Mouse (Mus musculus): ENCODE results near the gene Nfyb. TPM values are rescaled to one million over a fixed set of nuclear protein-coding genes. Genes with fewer than 3 reads are reported as not detected.
A peak's percentile ranks its signal among the peaks of the same experiment; 100 is the strongest.

The Nfyb gene
- polyA plus RNA-seq (2015; fragmentation: Nextera tagmentation; extraction: Ambion mirVana): 35.0 and 37.6 TPM in 2 replicates

- peak within 1 kb of the TSS; percentile 100 for H3K27ac ChIP-seq
- 3% methylated on average over 68 of the region's 68 CpGs for WGBS
- H3K4me1 ChIP-seq (replicated peaks; ENCODE audit: insufficient read depth, low read length): 0 out of 2 replicates have a peak, but pooled peaks cover 4% of the 10 kb centered on the region
- ATAC-seq (replicated peaks; ENCODE audit: low FRiP score, low read depth): peak; percentile 96
- H3K36me3 ChIP-seq (ENCODE audit: insufficient read depth, low read length): peaks cover 4% of the 10 kb centered on the region; the same call in 1 of the 2 replicates
- H3K4me2 ChIP-seq (ENCODE audit: low read length): peak within 1 kb of the TSS; percentile 71
- H3K27me3 ChIP-seq (ENCODE audit: insufficient read depth, low read length): no peaks in the 10 kb centered on the region
- peak within 1 kb of the TSS; percentile 85 for H3K4me3 ChIP-seq (replicated peaks; ENCODE audit: low read depth, low read length)
- no peaks in the 10 kb centered on the region for H3K9me3 ChIP-seq (replicated peaks; ENCODE audit: low read length)
- H3K9ac ChIP-seq (ENCODE audit: low read depth, low read length): peak within 1 kb of the TSS; percentile 97
- DNase-seq (ENCODE audit: low spot score): peak; percentile 99
- TF ChIP-seq CTCF (IDR thresholded peaks at IDR 0.05; ENCODE audit: low read depth): no peak
Observed at GRCm38 (mm10) chr10:82763840-82764631, at the start of gene Nfyb. TSS of gene Nfyb (minus strand) at chr10:82764144.

GRCm38 (mm10) chr10:82811855-82812431 lies 48.0 kb upstream of the Nfyb start:
- Histone ChIP-seq H3K36me3 (ENCODE audit: insufficient read depth, low read length) (no peaks in the 10 kb centered on the region), H3K9ac (ENCODE audit: low read depth, low read length) (peak overlapping the region; percentile 48; the same call in 1 of the 2 replicates), H3K4me1 (replicated peaks; ENCODE audit: insufficient read depth, low read length) (0 out of 2 replicates have a peak, but pooled peaks cover 4% of the 10 kb centered on the region), H3K4me3 (replicated peaks; ENCODE audit: low read depth, low read length) (peak overlapping the region; percentile 49), H3K9me3 (replicated peaks; ENCODE audit: low read length) (no peaks in the 10 kb centered on the region), H3K27ac (no peak overlapping the region), H3K4me2 (ENCODE audit: low read length) (peak overlapping the region; percentile 67), H3K27me3 (ENCODE audit: insufficient read depth, low read length) (no peaks in the 10 kb centered on the region)
- peak; percentile 81 for DNase-seq (ENCODE audit: low spot score)
- TF ChIP-seq CTCF (IDR thresholded peaks at IDR 0.05; ENCODE audit: low read depth): peak; percentile 87
- 6% methylated on average over 40 of the region's 52 CpGs for WGBS
- ATAC-seq (replicated peaks; ENCODE audit: low FRiP score, low read depth): peak; percentile 50

GRCm38 (mm10) chr10:82809352-82809751 lies 45.4 kb upstream of the Nfyb start:
- Histone ChIP-seq H3K27me3 (ENCODE audit: insufficient read depth, low read length) (no peaks in the 10 kb centered on the region), H3K4me2 (ENCODE audit: low read length) (no peak overlapping the region), H3K4me3 (replicated peaks; ENCODE audit: low read depth, low read length) (no peak overlapping the region), H3K36me3 (ENCODE audit: insufficient read depth, low read length) (no peaks in the 10 kb centered on the region), H3K9me3 (replicated peaks; ENCODE audit: low read length) (no peaks in the 10 kb centered on the region), H3K4me1 (replicated peaks; ENCODE audit: insufficient read depth, low read length) (0 out of 2 replicates have a peak, but pooled peaks cover 10% of the 10 kb centered on the region), H3K9ac (ENCODE audit: low read depth, low read length) (no peak overlapping the region), H3K27ac (no peak overlapping the region)
- 20% methylated on average over 3 of the region's 3 CpGs for WGBS
- no peak for DNase-seq (ENCODE audit: low spot score)
- no peak for ATAC-seq (replicated peaks; ENCODE audit: low FRiP score, low read depth)
- TF ChIP-seq CTCF (IDR thresholded peaks at IDR 0.05; ENCODE audit: low read depth): no peak

- ATAC-seq (replicated peaks; ENCODE audit: low FRiP score, low read depth): no peak
- no peak for DNase-seq (ENCODE audit: low spot score)
- H3K36me3 ChIP-seq (ENCODE audit: insufficient read depth, low read length): no peaks in the 10 kb centered on the region
- no peak overlapping the region for H3K4me3 ChIP-seq (replicated peaks; ENCODE audit: low read depth, low read length)
- WGBS: 86% methylated on average over 8 of the region's 8 CpGs
- H3K4me2 ChIP-seq (ENCODE audit: low read length): no peak overlapping the region
- 0 out of 2 replicates have a peak, but pooled peaks cover 10% of the 10 kb centered on the region for H3K4me1 ChIP-seq (replicated peaks; ENCODE audit: insufficient read depth, low read length)
- no peaks in the 10 kb centered on the region for H3K9me3 ChIP-seq (replicated peaks; ENCODE audit: low read length)
- no peaks in the 10 kb centered on the region for H3K27me3 ChIP-seq (ENCODE audit: insufficient read depth, low read length)
- no peak for TF ChIP-seq CTCF (IDR thresholded peaks at IDR 0.05; ENCODE audit: low read depth)
- no peak overlapping the region for H3K27ac ChIP-seq
- H3K9ac ChIP-seq (ENCODE audit: low read depth, low read length): no peak overlapping the region
Observed at GRCm38 (mm10) chr10:82808891-82809290, 44.9 kb upstream of the Nfyb start.

- no peak for ATAC-seq (replicated peaks; ENCODE audit: low FRiP score, low read depth)
- Histone ChIP-seq H3K4me3 (replicated peaks; ENCODE audit: low read depth, low read length) (no peak overlapping the region), H3K9me3 (replicated peaks; ENCODE audit: low read length) (no peaks in the 10 kb centered on the region), H3K36me3 (ENCODE audit: insufficient read depth, low read length) (no peaks in the 10 kb centered on the region), H3K4me2 (ENCODE audit: low read length) (no peak overlapping the region), H3K27me3 (ENCODE audit: insufficient read depth, low read length) (no peaks in the 10 kb centered on the region), H3K4me1 (replicated peaks; ENCODE audit: insufficient read depth, low read length) (0 out of 2 replicates have a peak, but pooled peaks cover 5% of the 10 kb centered on the region), H3K27ac (no peak overlapping the region), H3K9ac (ENCODE audit: low read depth, low read length) (no peak overlapping the region)
- WGBS: 45% methylated on average over 6 of the region's 6 CpGs
- no peak for TF ChIP-seq CTCF (IDR thresholded peaks at IDR 0.05; ENCODE audit: low read depth)
- DNase-seq (ENCODE audit: low spot score): no peak
Observed at GRCm38 (mm10) chr10:82808155-82808554, 44.2 kb upstream of the Nfyb start.

- H3K9ac ChIP-seq (ENCODE audit: low read depth, low read length): no peak overlapping the region
- ATAC-seq (replicated peaks; ENCODE audit: low FRiP score, low read depth) (no peak), DNase-seq (ENCODE audit: low spot score) (no peak)
- 45% methylated on average over 7 of the region's 7 CpGs for WGBS
- no peak overlapping the region for H3K4me3 ChIP-seq (replicated peaks; ENCODE audit: low read depth, low read length)
- no peaks in the 10 kb centered on the region for H3K36me3 ChIP-seq (ENCODE audit: insufficient read depth, low read length)
- no peaks in the 10 kb centered on the region for H3K27me3 ChIP-seq (ENCODE audit: insufficient read depth, low read length)
- no peak overlapping the region for H3K27ac ChIP-seq
- no peaks in the 10 kb centered on the region for H3K9me3 ChIP-seq (replicated peaks; ENCODE audit: low read length)
- 0 out of 2 replicates have a peak, but pooled peaks cover 5% of the 10 kb centered on the region for H3K4me1 ChIP-seq (replicated peaks; ENCODE audit: insufficient read depth, low read length)
- TF ChIP-seq CTCF (IDR thresholded peaks at IDR 0.05; ENCODE audit: low read depth): no peak
- H3K4me2 ChIP-seq (ENCODE audit: low read length): no peak overlapping the region
Observed at GRCm38 (mm10) chr10:82807238-82807637, 43.3 kb upstream of the Nfyb start.

All from kidney, postnatal 0 days (tissue).